Mouse (Mus musculus) ES-E14 (cell line): ENCODE data around the gene Tmem87b.

Source experiments
- HCFC1 ChIP-seq: IDR thresholded peaks from 2 replicates; pipeline ENCODE4 v1.6.1; 2012; ENCODE audit warnings: low read length, inconsistent platforms, borderline replicate concordance; ENCODE audit not compliant: insufficient read depth
- MAFK ChIP-seq: IDR thresholded peaks from 2 replicates; pipeline ENCODE4 v1.6.1; 2014; ENCODE audit warnings: mild to moderate bottlenecking, low read depth, low read length, inconsistent platforms; ENCODE audit not compliant: insufficient read depth

- TF ChIP-seq HCFC1 (no peak), MAFK (no peak)
Measured at GRCm38 (mm10) chr2:128793958-128794357, 24.0 kb upstream of the Tmem87b start.
